Mouse (Mus musculus) CH12.LX (cell line): ENCODE measurements around the gene Galnt14.

Experiments
- CTCF ChIP-seq, 2 experiments: IDR thresholded peaks in 1 of 2; conservative IDR thresholded peaks in 1 of 2; 2 replicates each; pipeline ENCODE4 v1.5.1; 2011 to 2012; ENCODE audit warnings: low read depth in 2 of 2, low read length in 2 of 2, improper control_type of control experiment in 1 of 2, inconsistent platforms in 1 of 2, mild to moderate bottlenecking in 1 of 2, moderate library complexity in 1 of 2
- E2F4 ChIP-seq: IDR thresholded peaks from 2 replicates; pipeline ENCODE4 v1.6.1; 2011; ENCODE audit warnings: low read depth, low read length, improper control_type of control experiment; ENCODE audit not compliant: insufficient replicate concordance
- EP300 ChIP-seq: IDR thresholded peaks from 2 replicates; pipeline ENCODE4 v1.6.1; 2011; ENCODE audit warnings: low read length, improper control_type of control experiment
- ETS1 ChIP-seq: conservative IDR thresholded peaks from 2 replicates; pipeline ENCODE4 v1.6.1; 2012; ENCODE audit warnings: low read depth, mild to moderate bottlenecking, inconsistent platforms, low read length, improper control_type of control experiment, moderate library complexity
- POLR2A ChIP-seq: IDR thresholded peaks from 2 replicates; pipeline ENCODE4 v1.6.1; 2011; ENCODE audit warnings: low read depth, mild to moderate bottlenecking, improper control_type of control experiment, low read length
- POLR2AphosphoS2 ChIP-seq: IDR thresholded peaks from 2 replicates; pipeline ENCODE4 v1.6.1; 2011; ENCODE audit warnings: low read depth, low read length, improper control_type of control experiment
- TBP ChIP-seq: conservative IDR thresholded peaks from 2 replicates; pipeline ENCODE4 v1.6.1; 2011; ENCODE audit warnings: low read depth, low read length, improper control_type of control experiment
- TCF12 ChIP-seq: IDR thresholded peaks from 2 replicates; pipeline ENCODE4 v1.6.1; 2014; ENCODE audit warnings: low read depth, mild to moderate bottlenecking, inconsistent platforms, low read length, improper control_type of control experiment
- USF1 ChIP-seq: IDR thresholded peaks from 2 replicates; pipeline ENCODE4 v1.6.1; 2014; ENCODE audit warnings: low read depth, mild to moderate bottlenecking, inconsistent platforms, low read length, improper control_type of control experiment

DNA sequence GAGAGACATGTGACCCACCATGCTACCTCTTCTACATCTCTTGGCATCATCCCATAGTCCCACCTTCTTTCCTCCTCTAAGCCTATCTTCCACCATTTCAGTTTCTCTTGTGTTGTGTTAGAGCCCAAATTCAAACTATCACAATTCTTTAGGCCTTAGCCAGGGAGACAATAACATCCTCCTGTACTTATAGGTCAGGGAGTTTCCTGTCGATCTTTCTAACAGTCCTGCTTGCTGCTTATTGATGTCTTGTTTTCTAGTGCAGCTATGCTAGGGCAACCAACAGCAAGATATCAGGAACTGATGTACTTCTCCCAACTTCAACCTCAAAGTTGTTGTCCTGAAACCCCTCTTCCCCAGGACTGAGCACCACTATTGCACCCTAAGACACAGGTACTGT is 195.4 kb downstream of the Galnt14 start:
- TF ChIP-seq CTCF (conservative IDR thresholded peaks at IDR 0.05 in 1 of 2, IDR thresholded peaks at IDR 0.05 in 1 of 2; ENCODE audit: low read depth in 2 of 2, low read length in 2 of 2) (no peak), POLR2A (no peak), USF1 (no peak), ETS1 (no peak), E2F4 (no peak), TBP (no peak), POLR2AphosphoS2 (no peak), EP300 (no peak), TCF12 (no peak)
